Mouse (Mus musculus): ENCODE results near the gene Tpm4. TPM values are rescaled to one million over a fixed set of nuclear protein-coding genes. Genes with fewer than 3 reads are reported as not detected.
"Not testable (repeated sequence)": the region's sequence is repeated elsewhere in the genome, so short reads cannot be mapped to it uniquely, and the experiment has no call there.

Gene Tpm4
- polyA plus RNA-seq (2016; fragmentation: Nextera tagmentation; extraction: Ambion mirVana) = 627 and 659 TPM in 2 replicates

DNA sequence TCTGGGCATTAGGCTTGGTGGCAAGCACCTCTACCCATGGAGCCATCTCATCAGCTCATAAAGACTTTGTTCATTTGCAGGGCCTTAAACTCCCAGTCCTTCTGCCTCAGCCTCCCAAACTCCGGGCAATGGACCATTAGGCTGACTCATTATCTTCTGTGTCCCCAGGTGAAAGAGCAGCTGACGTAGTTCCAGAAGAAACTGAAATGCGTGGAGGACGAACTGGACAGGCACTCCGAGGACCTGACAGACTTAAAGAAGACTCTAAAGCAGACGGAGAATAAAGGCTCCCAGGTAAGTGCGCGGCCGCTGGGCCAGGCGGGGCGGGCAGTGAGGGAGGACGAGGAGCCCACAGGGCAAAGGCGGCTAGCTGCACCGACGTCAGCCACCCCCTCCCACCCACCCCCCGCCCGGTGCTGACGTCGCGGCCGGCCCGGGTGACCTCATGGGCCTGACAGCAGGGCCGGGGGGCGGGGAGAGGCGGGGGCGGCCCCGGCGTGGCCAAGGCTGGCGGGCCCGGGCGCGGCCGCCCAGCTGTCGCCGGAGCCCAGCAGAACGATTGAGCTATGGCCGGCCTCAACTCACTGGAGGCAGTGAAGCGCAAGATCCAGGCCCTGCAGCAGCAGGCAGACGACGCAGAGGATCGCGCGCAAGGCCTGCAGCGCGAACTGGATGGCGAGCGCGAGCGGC lies at the start of gene Tpm4:
Gene Tpm4, plus strand, starts transcription at position 220 of the 690 bp plus-strand sequence.
- H3K4me2 ChIP-seq (replicated peaks) = peak within 1 kb of the TSS; percentile 77
- H3K27ac ChIP-seq = peak within 1 kb of the TSS; percentile 100
- H3K9ac ChIP-seq = peak within 1 kb of the TSS; percentile 93
- 2% methylated on average over 33 of the region's 49 CpGs for WGBS
- H3K4me3 ChIP-seq = peak within 1 kb of the TSS; percentile 83
- H3K27me3 ChIP-seq = no peaks in the 10 kb centered on the region
- H3K9me3 ChIP-seq = no peaks in the 10 kb centered on the region
- peaks cover 11% of the 10 kb centered on the region; the same call in 1 of the 2 replicates for H3K4me1 ChIP-seq
- H3K36me3 ChIP-seq = peaks cover 20% of the 10 kb centered on the region
- ATAC-seq (ENCODE audit: insufficient number of reproducible peaks, insufficient read depth, low FRiP score, low TSS enrichment) = peak; percentile 73

DNA sequence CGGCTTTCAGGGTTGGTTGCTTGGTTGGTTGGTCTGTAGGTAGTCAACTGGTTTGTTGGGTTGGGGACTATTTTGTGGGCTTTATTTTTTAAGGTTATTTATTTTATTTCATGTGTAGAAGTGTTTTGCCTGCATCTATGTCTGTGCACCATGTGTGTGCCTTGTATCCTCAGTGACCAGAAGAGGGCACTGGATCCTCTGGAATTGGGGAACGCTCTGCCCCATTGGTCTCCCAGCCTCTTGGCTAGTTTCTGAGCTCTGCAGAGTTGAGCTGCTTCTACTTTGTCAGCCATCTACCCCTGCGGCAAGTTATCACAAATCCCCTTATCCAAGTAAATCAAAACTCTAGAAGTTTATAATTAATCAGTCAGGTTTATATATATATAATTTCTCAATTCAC lies 47.2 kb upstream of the Tpm4 start:
- not testable (repeated sequence) for H3K4me3 ChIP-seq; ATAC-seq (ENCODE audit: insufficient number of reproducible peaks, insufficient read depth, low FRiP score, low TSS enrichment); H3K27ac ChIP-seq; H3K9me3 ChIP-seq; H3K4me2 ChIP-seq (replicated peaks); H3K36me3 ChIP-seq; H3K4me1 ChIP-seq; H3K27me3 ChIP-seq; H3K9ac ChIP-seq
- WGBS = 88% methylated on average over 3 of the region's 3 CpGs

DNA sequence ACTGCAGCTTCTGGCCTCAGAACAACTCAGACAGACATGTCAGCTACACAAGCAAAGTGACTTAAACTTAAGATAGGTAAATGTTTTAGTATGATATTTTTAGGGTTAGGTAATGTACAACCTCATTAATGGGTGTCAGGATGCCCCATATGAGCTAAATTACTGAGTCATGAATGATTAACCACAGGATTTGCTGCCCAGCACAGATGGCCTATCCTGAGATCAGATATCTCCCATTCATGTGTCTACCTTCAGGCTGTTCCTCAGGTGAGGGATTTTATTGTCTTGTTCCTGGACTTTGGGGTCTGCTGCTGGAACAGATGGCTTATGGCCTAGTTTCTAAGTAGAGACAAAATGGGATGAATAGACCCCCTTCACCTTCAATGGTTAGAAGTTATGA lies 38.1 kb upstream of the Tpm4 start:
- H3K9me3 ChIP-seq = not testable (repeated sequence)

DNA sequence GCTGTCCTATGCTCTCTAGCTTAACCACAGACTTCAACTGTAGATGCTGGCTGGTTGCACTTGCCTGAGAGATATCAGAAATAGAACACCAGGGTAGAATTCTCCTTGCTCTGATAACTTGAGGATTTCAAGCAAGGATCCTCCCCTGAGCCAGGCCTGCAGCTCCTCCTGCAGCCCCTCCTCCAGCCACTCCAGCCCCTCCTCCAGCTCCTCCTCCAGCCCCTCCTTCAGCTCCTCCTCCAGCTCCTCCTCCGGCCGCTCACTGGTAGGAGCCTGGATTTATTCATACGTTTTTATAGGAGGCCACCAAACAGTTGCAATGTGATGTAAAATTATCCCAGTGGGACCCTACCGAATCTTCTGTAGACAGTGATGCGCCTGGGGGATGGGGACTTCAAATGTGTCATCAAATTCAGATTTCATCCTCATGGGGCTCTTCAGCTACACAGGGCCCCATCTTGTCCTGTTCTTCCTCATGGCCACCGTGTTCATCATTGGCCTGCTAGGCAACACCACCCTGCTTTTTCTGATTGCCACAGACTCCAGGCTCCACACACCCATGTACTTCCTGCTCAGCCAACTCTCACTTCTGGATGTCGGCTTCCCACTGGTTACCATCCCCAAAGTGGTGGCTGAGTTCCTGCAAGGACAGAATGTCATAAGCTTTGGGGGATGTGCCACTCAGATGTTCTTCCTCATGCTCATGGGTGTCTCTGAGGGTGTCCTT lies 35.2 kb upstream of the Tpm4 start:
- H3K9ac ChIP-seq; H3K4me2 ChIP-seq (replicated peaks); H3K36me3 ChIP-seq; ATAC-seq (ENCODE audit: insufficient number of reproducible peaks, insufficient read depth, low FRiP score, low TSS enrichment); H3K4me3 ChIP-seq; H3K4me1 ChIP-seq; H3K27ac ChIP-seq; H3K9me3 ChIP-seq; H3K27me3 ChIP-seq: not testable (repeated sequence)
- WGBS = 62% methylated on average over 6 of the region's 7 CpGs

More for the DNA sequence above, 38.1 kb upstream of the Tpm4 start:
- H3K27ac ChIP-seq; ATAC-seq (ENCODE audit: insufficient number of reproducible peaks, insufficient read depth, low FRiP score, low TSS enrichment); H3K27me3 ChIP-seq; H3K36me3 ChIP-seq; H3K9ac ChIP-seq; H3K4me2 ChIP-seq (replicated peaks); H3K4me3 ChIP-seq; H3K4me1 ChIP-seq: not testable (repeated sequence)

DNA sequence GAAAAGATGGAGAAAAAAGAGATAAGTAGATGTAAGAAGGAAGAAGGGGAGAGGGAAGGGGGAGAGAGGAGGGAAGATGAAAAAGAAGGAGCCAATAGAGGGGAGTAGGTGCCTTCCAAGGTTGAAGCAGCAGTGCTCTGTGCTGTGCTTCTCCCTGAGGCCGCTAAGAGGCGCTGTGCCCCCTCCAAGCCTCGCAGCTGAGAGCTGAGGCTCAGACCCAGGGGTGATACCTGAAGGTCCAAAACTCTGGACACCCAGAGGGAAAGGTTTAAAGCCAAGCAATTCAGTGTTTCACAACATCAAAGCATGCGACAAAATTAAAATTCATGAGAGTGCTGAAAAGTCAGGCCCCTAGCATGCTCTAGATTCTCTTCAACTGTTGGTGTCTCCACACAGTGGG lies 29.6 kb upstream of the Tpm4 start:
- no peaks in the 10 kb centered on the region for H3K27me3 ChIP-seq
- H3K9me3 ChIP-seq = peaks cover 4% of the 10 kb centered on the region; the same call in 1 of the 2 replicates
- no peak overlapping the region for H3K4me2 ChIP-seq (replicated peaks)
- no peaks in the 10 kb centered on the region for H3K4me1 ChIP-seq
- H3K27ac ChIP-seq = no peak overlapping the region
- no peak for ATAC-seq (ENCODE audit: insufficient number of reproducible peaks, insufficient read depth, low FRiP score, low TSS enrichment)
- no peaks in the 10 kb centered on the region for H3K36me3 ChIP-seq
- H3K4me3 ChIP-seq = no peak overlapping the region
- no peak overlapping the region for H3K9ac ChIP-seq
- 24% methylated on average over 4 of the region's 4 CpGs for WGBS

DNA sequence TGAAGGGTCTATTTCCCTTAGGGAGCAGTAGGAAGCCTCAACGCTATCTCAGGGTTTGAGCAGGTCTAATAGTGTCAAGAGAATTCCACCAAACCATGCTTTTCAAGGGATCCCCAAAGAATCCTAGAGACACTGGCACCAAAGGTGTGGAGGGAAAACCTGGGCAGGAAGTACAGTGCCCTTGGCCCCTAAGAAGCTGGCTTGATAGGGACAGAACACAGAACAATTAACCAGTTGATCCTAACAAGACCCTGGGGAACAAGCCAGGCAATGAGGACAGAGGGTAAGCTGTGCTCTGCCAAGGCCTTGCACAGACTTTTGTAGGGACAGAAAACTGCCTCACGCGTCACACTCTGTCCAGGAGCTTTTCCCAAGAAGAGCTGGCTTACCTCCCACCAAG lies 28.0 kb upstream of the Tpm4 start, which contains the start of gene Olfr374:
Gene Olfr374, plus strand, starts transcription at position 301 of the 400 bp plus-strand sequence.
- WGBS = 82% methylated on average over 3 of the region's 3 CpGs
- H3K4me2 ChIP-seq (replicated peaks) = no peak within 1 kb of the TSS
- H3K4me3 ChIP-seq = no peak within 1 kb of the TSS
- H3K36me3 ChIP-seq = no peaks in the 10 kb centered on the region
- H3K4me1 ChIP-seq = no peaks in the 10 kb centered on the region
- H3K27me3 ChIP-seq = no peaks in the 10 kb centered on the region
- no peak within 1 kb of the TSS for H3K27ac ChIP-seq
- ATAC-seq (ENCODE audit: insufficient number of reproducible peaks, insufficient read depth, low FRiP score, low TSS enrichment) = no peak
- no peak within 1 kb of the TSS for H3K9ac ChIP-seq
- 0 out of 2 replicates have a peak, but pooled peaks cover 4% of the 10 kb centered on the region for H3K9me3 ChIP-seq

DNA sequence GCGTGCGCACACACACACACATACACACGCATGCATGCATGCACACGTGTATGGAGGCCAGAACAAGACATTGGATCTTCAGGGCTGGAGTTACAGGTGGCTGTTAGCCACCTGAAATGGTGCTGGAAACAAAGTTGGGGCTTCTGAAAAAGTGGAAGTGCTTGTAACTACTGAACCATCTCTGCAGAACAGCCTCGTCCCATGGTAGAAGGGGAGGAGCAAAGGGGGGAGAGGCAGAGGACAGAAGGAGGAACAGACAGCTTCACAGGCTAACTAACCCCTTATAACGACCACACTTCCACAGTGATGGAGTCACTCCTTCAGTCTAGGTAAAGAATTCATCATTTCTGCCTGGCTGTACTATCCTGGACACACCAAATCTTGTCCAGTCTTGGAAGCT lies 23.9 kb upstream of the Tpm4 start:
- H3K27ac ChIP-seq = no peak overlapping the region
- H3K4me2 ChIP-seq (replicated peaks) = no peak overlapping the region
- no peak for ATAC-seq (ENCODE audit: insufficient number of reproducible peaks, insufficient read depth, low FRiP score, low TSS enrichment)
- no peaks in the 10 kb centered on the region for H3K4me1 ChIP-seq
- H3K9ac ChIP-seq = no peak overlapping the region
- no peaks in the 10 kb centered on the region for H3K27me3 ChIP-seq
- no peak overlapping the region for H3K4me3 ChIP-seq
- 76% methylated on average over 6 of the region's 6 CpGs for WGBS
- H3K9me3 ChIP-seq = no peaks in the 10 kb centered on the region
- no peaks in the 10 kb centered on the region for H3K36me3 ChIP-seq

DNA sequence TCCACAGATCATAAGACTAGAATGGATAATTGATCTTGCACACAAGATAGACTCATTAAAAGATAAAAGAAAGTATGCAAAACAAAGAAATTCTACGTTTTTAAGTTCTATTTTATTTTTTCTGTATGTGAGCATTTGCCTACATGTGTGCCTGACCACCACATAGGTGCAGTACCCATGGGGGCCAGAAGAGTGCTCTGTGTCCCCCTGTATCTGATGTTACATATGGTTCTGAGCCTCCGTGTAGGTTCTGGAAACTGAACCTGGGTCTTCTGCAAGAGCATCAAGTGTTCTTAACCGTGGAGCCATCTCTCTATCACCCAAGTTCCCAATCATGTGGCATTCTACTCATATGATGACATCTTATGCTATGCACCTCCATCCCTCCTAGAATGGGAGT lies 22.3 kb upstream of the Tpm4 start:
- no peaks in the 10 kb centered on the region for H3K9me3 ChIP-seq
- no peak overlapping the region for H3K9ac ChIP-seq
- ATAC-seq (ENCODE audit: insufficient number of reproducible peaks, insufficient read depth, low FRiP score, low TSS enrichment) = no peak
- H3K4me3 ChIP-seq = no peak overlapping the region
- no peak overlapping the region for H3K27ac ChIP-seq
- 77% methylated on average over 3 of the region's 3 CpGs for WGBS
- H3K4me2 ChIP-seq (replicated peaks) = no peak overlapping the region
- no peaks in the 10 kb centered on the region for H3K27me3 ChIP-seq
- no peaks in the 10 kb centered on the region for H3K4me1 ChIP-seq
- no peaks in the 10 kb centered on the region for H3K36me3 ChIP-seq

DNA sequence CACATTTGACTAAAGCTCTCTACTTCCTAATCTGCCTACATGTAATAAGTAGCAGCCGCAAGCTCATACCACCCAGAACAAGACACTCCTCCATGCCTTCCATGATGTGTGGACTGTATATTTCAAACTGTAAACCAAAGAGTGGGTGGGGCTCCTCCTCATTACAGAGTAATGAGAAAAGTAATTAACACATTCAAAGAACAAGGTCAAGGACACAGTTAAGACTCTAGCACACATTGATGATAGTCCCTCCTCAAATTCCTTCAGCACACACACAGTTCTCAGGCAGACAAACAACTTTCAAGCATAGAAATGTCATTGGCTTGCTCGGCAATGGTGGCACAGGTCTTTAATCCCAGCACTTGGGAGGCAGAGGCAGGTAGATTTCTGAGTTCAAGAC lies 19.6 kb upstream of the Tpm4 start:
- no peaks in the 10 kb centered on the region for H3K36me3 ChIP-seq
- H3K27me3 ChIP-seq = no peaks in the 10 kb centered on the region
- WGBS = 82% methylated on average over 2 of the region's 2 CpGs
- no peaks in the 10 kb centered on the region for H3K4me1 ChIP-seq
- H3K27ac ChIP-seq = no peak overlapping the region
- ATAC-seq (ENCODE audit: insufficient number of reproducible peaks, insufficient read depth, low FRiP score, low TSS enrichment) = no peak
- H3K4me3 ChIP-seq = no peak overlapping the region
- no peaks in the 10 kb centered on the region for H3K9me3 ChIP-seq
- no peak overlapping the region for H3K4me2 ChIP-seq (replicated peaks)
- H3K9ac ChIP-seq = no peak overlapping the region

DNA sequence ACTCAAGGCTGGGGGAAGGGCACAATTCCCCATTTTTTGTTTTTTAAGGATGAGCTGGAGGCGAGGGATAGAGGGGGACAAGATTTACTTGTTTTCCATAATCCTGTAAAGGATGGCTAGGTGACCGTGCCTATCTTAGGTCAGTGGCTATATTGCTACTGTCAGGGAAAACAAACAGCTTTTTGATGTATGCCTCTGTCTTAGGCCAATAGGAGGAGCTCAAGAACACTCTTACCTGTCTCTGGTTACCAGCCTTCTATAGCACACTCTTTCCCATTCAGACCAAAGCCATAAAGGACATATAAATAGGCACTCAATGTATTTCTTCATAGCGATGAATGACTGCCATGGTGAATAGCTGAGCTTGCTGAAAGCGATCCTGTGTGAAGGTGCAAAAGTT lies 16.2 kb upstream of the Tpm4 start:
- Histone ChIP-seq H3K4me1 (peaks cover 8% of the 10 kb centered on the region; the same call in 1 of the 2 replicates), H3K9me3 (no peaks in the 10 kb centered on the region), H3K9ac (no peak overlapping the region), H3K4me2 (replicated peaks) (no peak overlapping the region), H3K4me3 (no peak overlapping the region), H3K27me3 (no peaks in the 10 kb centered on the region), H3K36me3 (no peaks in the 10 kb centered on the region), H3K27ac (no peak overlapping the region)
- no peak for ATAC-seq (ENCODE audit: insufficient number of reproducible peaks, insufficient read depth, low FRiP score, low TSS enrichment)
- WGBS = 57% methylated on average over 4 of the region's 4 CpGs

DNA sequence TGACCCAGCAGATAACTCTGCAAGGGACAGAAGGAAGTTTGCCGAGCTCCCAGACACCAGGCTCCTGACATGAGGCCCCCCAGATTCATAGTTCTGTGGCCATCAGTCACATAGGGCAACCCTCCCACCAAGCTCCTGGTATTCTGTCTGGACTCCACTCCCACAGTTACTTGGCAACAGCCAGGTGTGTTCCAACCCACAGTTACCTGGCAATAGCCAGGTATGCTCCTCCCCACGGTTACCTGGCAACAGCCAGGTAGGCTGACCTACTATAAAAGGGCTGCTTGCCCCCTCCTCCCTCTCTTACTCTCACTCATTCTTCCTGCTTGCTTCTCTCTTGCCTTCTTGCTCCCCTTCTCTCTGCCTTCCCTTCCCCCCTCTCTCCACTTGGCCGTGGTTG lies 13.3 kb upstream of the Tpm4 start:
- not testable (repeated sequence) for H3K9me3 ChIP-seq; H3K4me3 ChIP-seq; H3K4me1 ChIP-seq; H3K36me3 ChIP-seq; H3K9ac ChIP-seq; H3K4me2 ChIP-seq (replicated peaks); H3K27ac ChIP-seq; H3K27me3 ChIP-seq; ATAC-seq (ENCODE audit: insufficient number of reproducible peaks, insufficient read depth, low FRiP score, low TSS enrichment)
- WGBS = 29% methylated on average over 3 of the region's 3 CpGs

DNA sequence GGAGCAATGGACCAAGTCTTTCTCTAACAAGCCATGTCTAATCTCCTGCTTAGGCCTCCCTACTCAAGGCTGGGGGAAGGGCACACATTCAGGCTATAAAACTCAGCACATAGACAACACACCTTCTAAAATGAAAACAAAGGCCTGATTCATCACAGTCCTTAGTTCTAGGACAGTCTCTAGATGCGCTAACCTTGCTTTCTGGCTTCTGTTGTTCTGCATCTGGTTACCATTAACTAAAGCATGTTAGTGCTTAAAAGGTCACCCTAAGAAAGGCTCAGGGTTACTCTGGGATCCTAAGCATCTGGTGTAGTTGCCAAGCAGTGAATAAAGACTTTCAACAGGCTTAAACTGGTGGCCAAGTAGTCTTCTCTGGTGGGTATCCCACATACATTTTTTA lies 12.8 kb upstream of the Tpm4 start:
- peaks cover 8% of the 10 kb centered on the region; the same call in 1 of the 2 replicates for H3K4me1 ChIP-seq
- no peaks in the 10 kb centered on the region for H3K9me3 ChIP-seq
- no peak overlapping the region for H3K9ac ChIP-seq
- no peak overlapping the region for H3K27ac ChIP-seq
- no peak for ATAC-seq (ENCODE audit: insufficient number of reproducible peaks, insufficient read depth, low FRiP score, low TSS enrichment)
- H3K27me3 ChIP-seq = no peaks in the 10 kb centered on the region
- no peak overlapping the region for H3K4me3 ChIP-seq
- H3K4me2 ChIP-seq (replicated peaks) = no peak overlapping the region
- no peaks in the 10 kb centered on the region for H3K36me3 ChIP-seq
- WGBS = 23% methylated on average over 1 of the region's 1 CpGs
